Mouse (Mus musculus) kidney, embryonic 15.5 days (tissue): ENCODE results near the gene Cbfb. TPM values are rescaled to one million over a fixed set of nuclear protein-coding genes. Genes with fewer than 3 reads are reported as not detected.

Source experiments
- ATAC-seq: fragments of 200-750 bp; cut with Nextera tagmentation; replicated peaks from 2 replicates; pipeline ENCODE4 v1.8.0; 2017; ENCODE audit warnings: moderate TSS enrichment; ENCODE audit not compliant: low FRiP score
- H3K27ac ChIP-seq: fragments of 300-500 bp; sonication (generic); 2 replicates; pipeline ENCODE4 v1.5.1; 2015; ENCODE audit warnings: mild to moderate bottlenecking, inconsistent platforms
- H3K27me3 ChIP-seq: fragments of 300-500 bp; sonication (generic); 2 replicates; pipeline ENCODE4 v1.6.1; 2015; ENCODE audit warnings: inconsistent platforms
- H3K36me3 ChIP-seq: fragments of 300-500 bp; sonication (generic); 2 replicates; pipeline ENCODE4 v1.6.1; 2015; ENCODE audit warnings: inconsistent platforms
- H3K4me1 ChIP-seq: fragments of 300-500 bp; sonication (generic); 2 replicates; pipeline ENCODE4 v1.6.1; 2015; ENCODE audit warnings: inconsistent platforms
- H3K4me2 ChIP-seq: fragments of 300-500 bp; sonication (generic); 2 replicates; pipeline ENCODE4 v1.6.1; 2015; ENCODE audit warnings: moderate library complexity, mild to moderate bottlenecking, inconsistent platforms
- H3K4me3 ChIP-seq: fragments of 300-500 bp; sonication (generic); replicated peaks from 2 replicates; pipeline ENCODE4 v1.5.1; 2015; ENCODE audit warnings: mild to moderate bottlenecking, inconsistent platforms
- H3K9ac ChIP-seq: fragments of 300-500 bp; sonication (generic); 2 replicates; pipeline ENCODE4 v1.6.1; 2015; ENCODE audit warnings: mild to moderate bottlenecking, inconsistent platforms
- H3K9me3 ChIP-seq: fragments of 300-500 bp; sonication (generic); replicated peaks from 2 replicates; pipeline ENCODE4 v1.6.1; 2016; ENCODE audit warnings: inconsistent platforms
- WGBS: fragments of 180-500 bp; shearing (Covaris S2); methylation state at CpG from one replicate; pipeline ENCODE4 v1.1.7; 2015; ENCODE audit warnings: mixed read lengths; 5-methylcytosine and 5-hydroxymethylcytosine counted together
- polyA plus RNA-seq: library from polyadenylated mRNA; unstranded; fragments of >200 nt; fragmentation: Nextera tagmentation; extraction: Ambion mirVana; gene quantifications from 2 replicates; pipeline ENCODE4 v1.2.1, GENCODE M21; 2015

The Cbfb gene
- polyA plus RNA-seq, 1 experiment from 2014 or later = 67.7 TPM

GRCm38 (mm10) chr8:105254152-105254965 lies 83.9 kb downstream of the Cbfb start:
- Histone ChIP-seq H3K4me1 (peaks cover 33% of the 10 kb centered on the region), H3K4me3 (peak overlapping the region; percentile 71), H3K27me3 (peaks cover 43% of the 10 kb centered on the region), H3K9ac (peak overlapping the region; percentile 65), H3K27ac (peak overlapping the region; percentile 85), H3K4me2 (peak overlapping the region; percentile 100), H3K36me3 (peaks cover 37% of the 10 kb centered on the region), H3K9me3 (no peaks in the 10 kb centered on the region)
- peak; percentile 85 for ATAC-seq
- WGBS = under 1% methylated on average over 74 of the region's 74 CpGs

- peak within 1 kb of the TSS; percentile 65 for H3K9ac ChIP-seq
- peaks cover 39% of the 10 kb centered on the region for H3K4me1 ChIP-seq
- H3K27me3 ChIP-seq = peaks cover 49% of the 10 kb centered on the region
- H3K9me3 ChIP-seq = no peaks in the 10 kb centered on the region
- peak; percentile 72 for ATAC-seq
- peaks cover 31% of the 10 kb centered on the region for H3K36me3 ChIP-seq
- WGBS = under 1% methylated on average over 14 of the region's 14 CpGs
- peak within 1 kb of the TSS; percentile 100 for H3K4me2 ChIP-seq
- H3K27ac ChIP-seq = peak within 1 kb of the TSS; percentile 85
- H3K4me3 ChIP-seq = peak within 1 kb of the TSS; percentile 71
These were observed 84.5 kb downstream of the Cbfb start, which contains the start of gene B3gnt9 for GRCm38 (mm10) chr8:105254966-105255350. B3gnt9 (minus strand) TSS chr8:105255153.

GRCm38 (mm10) chr8:105257318-105258114 lies 87.0 kb downstream of the Cbfb start:
- Histone ChIP-seq H3K27me3 (peaks cover 72% of the 10 kb centered on the region), H3K4me1 (peaks cover 42% of the 10 kb centered on the region), H3K9ac (no peak overlapping the region), H3K4me3 (no peak overlapping the region), H3K27ac (no peak overlapping the region), H3K9me3 (no peaks in the 10 kb centered on the region), H3K4me2 (no peak overlapping the region), H3K36me3 (peaks cover 7% of the 10 kb centered on the region)
- ATAC-seq = no peak
- WGBS = 67% methylated on average over 7 of the region's 7 CpGs

- ATAC-seq = peak; percentile 12
- no peak overlapping the region for H3K27ac ChIP-seq
- WGBS = 3% methylated on average over 55 of the region's 55 CpGs
- H3K4me1 ChIP-seq = peaks cover 39% of the 10 kb centered on the region
- peak overlapping the region; percentile 88 for H3K4me2 ChIP-seq
- H3K9me3 ChIP-seq = no peaks in the 10 kb centered on the region
- peak overlapping the region; percentile 48 for H3K4me3 ChIP-seq
- H3K36me3 ChIP-seq = no peaks in the 10 kb centered on the region
- H3K9ac ChIP-seq = peak overlapping the region; percentile 41
- peaks cover 86% of the 10 kb centered on the region for H3K27me3 ChIP-seq
These were observed 88.6 kb downstream of the Cbfb start for GRCm38 (mm10) chr8:105258911-105259720.

GRCm38 (mm10) chr8:105259721-105260320 lies 89.3 kb downstream of the Cbfb start:
- Histone ChIP-seq H3K4me1 (peaks cover 36% of the 10 kb centered on the region), H3K36me3 (no peaks in the 10 kb centered on the region), H3K4me3 (peak overlapping the region; percentile 48), H3K27ac (no peak overlapping the region), H3K9me3 (no peaks in the 10 kb centered on the region), H3K4me2 (peak overlapping the region; percentile 88), H3K9ac (peak overlapping the region; percentile 41), H3K27me3 (peaks cover 87% of the 10 kb centered on the region)
- peak; percentile 33; the same call in 1 of the 2 replicates for ATAC-seq
- 3% methylated on average over 30 of the region's 30 CpGs for WGBS

- WGBS = 70% methylated on average over 7 of the region's 7 CpGs
These were observed 90.1 kb downstream of the Cbfb start for GRCm38 (mm10) chr8:105260371-105261099.

GRCm38 (mm10) chr8:105261326-105261980 lies 91.0 kb downstream of the Cbfb start:
- no peak for ATAC-seq
- Histone ChIP-seq H3K36me3 (no peaks in the 10 kb centered on the region), H3K27me3 (peaks cover 87% of the 10 kb centered on the region)

More at GRCm38 (mm10) chr8:105260371-105261099, 90.1 kb downstream of the Cbfb start:
- H3K9me3 ChIP-seq = no peaks in the 10 kb centered on the region
- no peak overlapping the region for H3K4me2 ChIP-seq
- peaks cover 35% of the 10 kb centered on the region for H3K4me1 ChIP-seq
- H3K4me3 ChIP-seq = no peak overlapping the region
- no peak overlapping the region for H3K9ac ChIP-seq
- no peak overlapping the region for H3K27ac ChIP-seq
- peaks cover 87% of the 10 kb centered on the region for H3K27me3 ChIP-seq
- H3K36me3 ChIP-seq = no peaks in the 10 kb centered on the region
- ATAC-seq = no peak

GRCm38 (mm10) chr8:105263244-105263912 lies 92.9 kb downstream of the Cbfb start:
- Histone ChIP-seq H3K4me1 (peaks cover 44% of the 10 kb centered on the region), H3K4me3 (peak overlapping the region; percentile 60), H3K4me2 (peak overlapping the region; percentile 82), H3K36me3 (no peaks in the 10 kb centered on the region), H3K27ac (no peak overlapping the region), H3K9me3 (no peaks in the 10 kb centered on the region), H3K9ac (no peak overlapping the region), H3K27me3 (peaks cover 90% of the 10 kb centered on the region)
- ATAC-seq = no peak
- WGBS = 40% methylated on average over 16 of the region's 16 CpGs

More at GRCm38 (mm10) chr8:105261326-105261980, 91.0 kb downstream of the Cbfb start:
- H3K4me3 ChIP-seq = no peak overlapping the region
- no peak overlapping the region for H3K4me2 ChIP-seq
- H3K27ac ChIP-seq = no peak overlapping the region
- 86% methylated on average over 12 of the region's 12 CpGs for WGBS
- no peaks in the 10 kb centered on the region for H3K9me3 ChIP-seq
- no peak overlapping the region for H3K9ac ChIP-seq
- peaks cover 34% of the 10 kb centered on the region for H3K4me1 ChIP-seq

- H3K4me3 ChIP-seq = peak within 1 kb of the TSS; percentile 60
- peak; percentile 71 for ATAC-seq
- no peak within 1 kb of the TSS for H3K27ac ChIP-seq
- WGBS = 2% methylated on average over 54 of the region's 54 CpGs
- peaks cover 44% of the 10 kb centered on the region for H3K4me1 ChIP-seq
- peak within 1 kb of the TSS; percentile 54 for H3K9ac ChIP-seq
- no peaks in the 10 kb centered on the region for H3K9me3 ChIP-seq
- H3K36me3 ChIP-seq = no peaks in the 10 kb centered on the region
- peaks cover 90% of the 10 kb centered on the region for H3K27me3 ChIP-seq
- peak within 1 kb of the TSS; percentile 82 for H3K4me2 ChIP-seq
These were observed 93.8 kb downstream of the Cbfb start, which contains the start of the genes Tradd and Fbxl8 for GRCm38 (mm10) chr8:105264024-105264982. Tradd (minus strand) TSS chr8:105264609. Fbxl8 (plus strand) TSS chr8:105264648.
